Comparison of ENCODE assay signal across 15 mouse cellular contexts in the genomic region with DNA sequence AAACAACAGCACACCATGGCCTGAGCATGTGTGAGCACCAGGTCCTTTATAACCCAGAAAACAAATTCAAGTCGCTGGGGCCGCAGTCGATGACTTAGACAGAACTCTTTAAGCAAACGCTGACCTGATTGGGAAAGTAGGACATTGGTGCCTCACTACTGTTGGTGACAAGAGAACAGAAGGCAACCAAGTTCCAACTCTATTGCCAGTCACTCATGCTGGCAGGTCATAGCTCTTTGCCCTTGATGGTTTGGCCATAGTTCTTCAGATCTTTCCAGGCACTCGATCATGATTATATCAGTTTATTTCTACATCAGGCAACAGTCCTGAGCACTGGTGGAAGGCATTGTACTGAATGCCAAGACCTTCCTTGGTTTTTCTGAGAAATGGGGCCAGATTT.
"Had no signal": no experiment of that assay in that cellular context is flagged by ENCODE, and none has a peak within 500 bp of the region (broad histone marks: within the 10 kb centered on the region; RNA-seq: fewer than 3 reads in every experiment).

No protein-coding gene starts in this region.

- H3K4me1 ChIP-seq: limb, embryonic 15.5 days; midbrain, embryonic 10.5 days; midbrain, embryonic 15.5 days; neural tube, embryonic 13.5 days; stomach, embryonic 15.5 days had no signal

- ATAC-seq: midbrain, embryonic 15.5 days had no signal

- DNase-seq: kidney, postnatal 36 days; layer of hippocampus, adult 9-11 months; layer of hippocampus, postnatal 36 days; lung, adult 18-20 months; lung, postnatal 4 days; right cerebral cortex, postnatal 14 days; thymus, adult 2 months; thymus, postnatal 25 days had no signal

- H3K4me2 ChIP-seq: limb, embryonic 15.5 days; midbrain, embryonic 15.5 days; neural tube, embryonic 13.5 days; stomach, embryonic 15.5 days had no signal

- H3K36me3 ChIP-seq: limb, embryonic 15.5 days; midbrain, embryonic 10.5 days; midbrain, embryonic 15.5 days; neural tube, embryonic 13.5 days; stomach, embryonic 15.5 days had no signal

- H3K9me3 ChIP-seq: limb, embryonic 15.5 days; midbrain, embryonic 10.5 days; midbrain, embryonic 15.5 days; neural tube, embryonic 13.5 days; stomach, embryonic 15.5 days had no signal

- H3K4me3 ChIP-seq: limb, embryonic 15.5 days; midbrain, embryonic 10.5 days; midbrain, embryonic 15.5 days; neural tube, embryonic 13.5 days; stomach, embryonic 15.5 days had no signal

- H3K27ac ChIP-seq: kidney, postnatal 0 days; limb, embryonic 15.5 days; liver, embryonic 14.5 days; midbrain, embryonic 10.5 days; midbrain, embryonic 15.5 days; neural tube, embryonic 13.5 days; stomach, embryonic 15.5 days had no signal

- H3K9ac ChIP-seq: limb, embryonic 15.5 days; liver, embryonic 14.5 days; midbrain, embryonic 15.5 days; neural tube, embryonic 13.5 days; stomach, embryonic 15.5 days had no signal

- H3K27me3 ChIP-seq: limb, embryonic 15.5 days; midbrain, embryonic 15.5 days; neural tube, embryonic 13.5 days; stomach, embryonic 15.5 days had no signal
